Mouse (Mus musculus): ENCODE data around the gene Stat4.

GRCm38 (mm10) chr1:52119691-52120090 lies 132.7 kb downstream of the Stat4 start:
- TF ChIP-seq CTCF (IDR thresholded peaks at IDR 0.05; ENCODE audit: extremely low read depth, insufficient read length, insufficient replicate concordance, low read depth, low read length) = no peak
- TF ChIP-seq POLR2A (IDR thresholded peaks at IDR 0.05; ENCODE audit: low read depth, low read length) = no peak

All from small intestine, adult 2 months (tissue).